Mouse (Mus musculus) midbrain, embryonic 11.5 days (tissue): Measurements from ENCODE around the gene Ing4. TPM values are rescaled to one million over a fixed set of nuclear protein-coding genes. Genes with fewer than 3 reads are reported as not detected.

Experiments
- ATAC-seq: fragments of 200-750 bp; cut with Nextera tagmentation; 2 replicates; pipeline ENCODE4 v1.8.0; 2017; ENCODE audit warnings: moderate TSS enrichment, moderate library complexity; ENCODE audit not compliant: low FRiP score
- DNase-seq: peaks from one replicate; pipeline ENCODE4 v3.0.0; 2015; ENCODE audit warnings: low spot score; ENCODE audit errors: missing footprints
- H3K27ac ChIP-seq: fragments of 300-500 bp; sonication (generic); 2 replicates; pipeline ENCODE4 v1.5.1; 2014; ENCODE audit warnings: low read depth, low read length
- H3K27me3 ChIP-seq: fragments of 300-500 bp; sonication (generic); 2 replicates; pipeline ENCODE4 v1.6.1; 2014; ENCODE audit warnings: mild to moderate bottlenecking, low read length, moderate library complexity, mixed read lengths; ENCODE audit not compliant: control insufficient read depth, insufficient read depth
- H3K36me3 ChIP-seq: fragments of 300-500 bp; sonication (generic); 2 replicates; pipeline ENCODE4 v1.6.1; 2014; ENCODE audit warnings: mild to moderate bottlenecking, low read length, moderate library complexity, mixed read lengths; ENCODE audit not compliant: control insufficient read depth, insufficient read depth
- H3K4me1 ChIP-seq: fragments of 300-500 bp; sonication (generic); 2 replicates; pipeline ENCODE4 v1.6.1; 2014; ENCODE audit warnings: low read length; ENCODE audit not compliant: control insufficient read depth, insufficient read depth
- H3K4me2 ChIP-seq: fragments of 300-500 bp; sonication (generic); 2 replicates; pipeline ENCODE4 v1.6.1; 2014; ENCODE audit warnings: mild to moderate bottlenecking, moderate library complexity
- H3K4me3 ChIP-seq: fragments of 300-500 bp; sonication (generic); 2 replicates; pipeline ENCODE4 v1.5.1; 2014; ENCODE audit warnings: low read depth, low read length
- H3K9ac ChIP-seq: fragments of 300-500 bp; sonication (generic); 2 replicates; pipeline ENCODE4 v1.6.1; 2014; ENCODE audit warnings: low read length
- H3K9me3 ChIP-seq: fragments of 300-500 bp; sonication (generic); 2 replicates; pipeline ENCODE4 v1.6.1; 2016; ENCODE audit warnings: low read length; ENCODE audit not compliant: control insufficient read depth
- WGBS: fragments of 180-500 bp; shearing (Covaris S2); extraction: QIAGEN DNeasy Blood & Tissue Kit; methylation state at CpG from one replicate; pipeline ENCODE4 v1.1.7; 2014; 5-methylcytosine and 5-hydroxymethylcytosine counted together
- polyA plus RNA-seq: library from polyadenylated mRNA; unstranded; fragments of >200 nt; fragmentation: Nextera tagmentation; extraction: Ambion mirVana; gene quantifications from 2 replicates; pipeline ENCODE4 v1.2.1, GENCODE M21; 2014

The Ing4 gene
- polyA plus RNA-seq, 1 experiment from 2014 or later = 146 TPM

DNA sequence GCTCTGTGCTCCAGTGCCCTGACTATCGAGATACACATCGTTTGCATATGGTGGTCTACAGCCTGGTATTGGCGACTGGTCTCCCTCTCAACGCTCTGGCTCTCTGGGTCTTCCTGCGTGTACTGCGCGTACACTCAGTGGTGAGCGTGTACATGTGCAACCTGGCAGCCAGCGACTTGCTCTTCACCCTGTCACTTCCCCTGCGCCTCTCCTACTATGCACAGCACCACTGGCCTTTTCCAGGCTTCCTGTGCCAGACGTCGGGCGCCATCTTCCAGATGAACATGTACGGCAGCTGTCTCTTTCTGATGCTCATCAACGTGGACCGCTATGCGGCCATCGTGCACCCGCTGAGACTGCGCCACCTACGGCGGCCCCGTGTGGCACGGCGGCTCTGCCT lies 41.8 kb downstream of the Ing4 start:
- DNase-seq (no peak), ATAC-seq (peak; percentile 62)
- peak overlapping the region; percentile 78 for H3K27ac ChIP-seq
- H3K4me1 ChIP-seq = peaks cover 3% of the 10 kb centered on the region; the same call in 1 of the 2 replicates
- H3K4me2 ChIP-seq = peak overlapping the region; percentile 67
- WGBS = 27% methylated on average over 25 of the region's 25 CpGs
- H3K9ac ChIP-seq = peak overlapping the region; percentile 78
- H3K27me3 ChIP-seq = peaks cover 2% of the 10 kb centered on the region
- H3K9me3 ChIP-seq = no peaks in the 10 kb centered on the region
- peak overlapping the region; percentile 34 for H3K4me3 ChIP-seq
- no peaks in the 10 kb centered on the region for H3K36me3 ChIP-seq

DNA sequence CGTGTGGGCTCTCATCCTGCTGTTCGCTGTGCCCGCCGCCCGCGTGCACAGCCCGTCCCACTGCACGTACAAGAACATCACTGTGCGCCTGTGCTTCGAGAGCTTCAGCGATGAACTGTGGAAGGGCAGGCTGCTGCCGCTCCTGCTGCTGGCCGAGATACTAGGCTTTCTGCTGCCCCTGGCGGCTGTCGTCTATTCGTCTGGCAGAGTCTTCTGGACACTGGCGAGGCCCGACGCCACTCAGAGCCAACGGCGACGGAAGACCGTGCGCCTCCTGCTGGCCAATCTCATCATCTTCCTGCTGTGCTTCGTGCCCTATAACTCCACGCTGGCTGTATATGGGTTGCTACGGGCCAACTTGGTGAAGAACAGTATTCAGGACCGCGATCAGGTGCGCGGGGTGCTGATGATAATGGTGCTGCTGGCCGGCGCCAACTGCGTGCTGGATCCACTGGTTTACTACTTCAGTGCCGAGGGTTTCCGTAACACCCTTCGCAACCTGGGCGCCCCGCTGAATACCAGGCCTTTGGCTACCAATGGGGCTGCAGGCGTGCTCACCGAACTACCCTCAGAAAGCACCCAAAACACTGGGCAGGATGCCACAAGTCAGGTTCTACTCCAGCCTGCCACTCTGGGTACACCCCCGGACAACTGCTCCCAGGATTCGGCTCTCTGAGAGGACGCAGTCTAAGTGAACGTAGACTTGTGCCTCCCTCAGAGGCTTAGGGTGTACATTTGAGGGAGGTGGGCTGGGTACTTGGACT lies 42.4 kb downstream of the Ing4 start:
- Histone ChIP-seq H3K4me3 (peak overlapping the region; percentile 34), H3K36me3 (no peaks in the 10 kb centered on the region), H3K27ac (peak overlapping the region; percentile 78), H3K27me3 (peaks cover 2% of the 10 kb centered on the region), H3K4me1 (peaks cover 3% of the 10 kb centered on the region; the same call in 1 of the 2 replicates), H3K4me2 (peak overlapping the region; percentile 67), H3K9me3 (no peaks in the 10 kb centered on the region), H3K9ac (peak overlapping the region; percentile 78)
- ATAC-seq = peak; percentile 92
- 22% methylated on average over 45 of the region's 45 CpGs for WGBS
- DNase-seq = peak; percentile 99

DNA sequence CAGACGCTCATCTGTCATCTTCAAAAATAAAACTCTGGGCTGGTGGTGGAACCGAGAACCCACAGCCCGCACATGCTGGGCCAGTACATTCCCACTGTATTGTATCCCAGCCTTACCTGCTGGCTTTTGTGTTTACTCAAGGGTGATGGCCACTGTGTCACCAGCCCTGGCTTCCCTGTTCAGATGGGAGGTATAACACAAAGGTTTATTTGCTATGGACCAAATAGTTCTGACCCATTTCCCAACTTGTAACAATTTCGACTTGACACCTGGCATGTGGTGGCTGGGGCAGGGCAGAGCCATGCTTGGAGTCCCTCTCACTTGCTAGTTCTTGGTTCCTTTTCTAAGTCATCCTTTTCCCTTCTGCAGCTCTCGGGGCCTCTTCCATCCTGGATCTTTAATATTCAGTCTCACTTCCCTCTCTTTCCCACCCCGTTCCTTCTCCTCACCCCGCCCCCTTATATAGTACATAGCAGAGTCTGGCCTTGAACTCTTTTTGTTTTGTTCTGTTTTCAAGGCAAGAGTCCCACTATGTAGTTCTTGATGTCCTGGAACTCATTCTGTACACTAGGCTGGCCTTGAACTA lies 43.3 kb downstream of the Ing4 start:
- Histone ChIP-seq H3K9ac (no peak overlapping the region), H3K27me3 (peaks cover 2% of the 10 kb centered on the region), H3K4me3 (no peak overlapping the region), H3K27ac (no peak overlapping the region), H3K36me3 (no peaks in the 10 kb centered on the region), H3K4me2 (no peak overlapping the region), H3K9me3 (no peaks in the 10 kb centered on the region), H3K4me1 (peaks cover 3% of the 10 kb centered on the region; the same call in 1 of the 2 replicates)
- 89% methylated on average over 7 of the region's 7 CpGs for WGBS
- no peak for ATAC-seq
- DNase-seq = no peak

DNA sequence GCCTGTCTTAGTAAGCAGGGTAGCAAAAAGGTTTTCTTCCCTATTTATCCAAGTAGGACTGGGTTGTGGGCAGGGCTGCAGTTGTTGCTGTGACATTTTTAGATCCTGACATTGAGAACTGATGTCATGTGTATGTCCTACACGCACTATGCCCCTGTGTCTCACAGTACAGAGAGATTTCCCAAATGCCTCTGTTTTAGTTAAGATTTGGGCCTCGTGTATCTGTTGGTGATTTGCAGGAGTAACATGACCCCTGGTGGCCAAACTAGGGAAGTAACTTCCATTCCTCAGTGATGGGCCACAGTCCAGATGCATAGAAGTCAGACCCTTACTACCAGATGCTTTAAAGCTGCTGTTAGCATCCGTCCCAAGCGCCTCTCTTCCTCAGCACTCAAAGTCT lies 44.9 kb downstream of the Ing4 start:
- peaks cover 8% of the 10 kb centered on the region for H3K4me1 ChIP-seq
- H3K27ac ChIP-seq = no peak overlapping the region
- no peaks in the 10 kb centered on the region for H3K9me3 ChIP-seq
- peaks cover 2% of the 10 kb centered on the region for H3K27me3 ChIP-seq
- DNase-seq (peak; percentile 92), ATAC-seq (no peak)
- no peaks in the 10 kb centered on the region for H3K36me3 ChIP-seq
- H3K4me3 ChIP-seq = no peak overlapping the region
- H3K9ac ChIP-seq = no peak overlapping the region
- WGBS = 6% methylated on average over 4 of the region's 4 CpGs
- no peak overlapping the region for H3K4me2 ChIP-seq

DNA sequence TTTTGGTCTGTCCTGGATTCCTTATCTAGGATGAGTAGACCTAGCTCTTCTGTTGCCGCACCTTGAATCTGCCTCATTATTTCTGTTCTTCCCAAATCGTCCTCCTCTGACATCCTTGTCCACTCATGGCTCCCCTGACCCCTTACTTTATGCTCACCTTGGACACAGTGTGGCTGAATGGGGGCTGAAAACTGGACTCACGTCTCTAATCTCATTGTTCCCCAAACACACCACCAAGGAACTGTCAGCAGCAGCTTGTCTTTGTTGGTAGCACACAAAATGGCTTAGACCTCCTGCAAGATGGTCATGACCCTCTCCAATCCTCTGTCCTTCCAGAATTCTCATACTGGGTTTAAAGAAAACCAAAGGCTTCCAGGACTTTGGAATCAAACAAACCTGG lies 48.4 kb downstream of the Ing4 start:
- Histone ChIP-seq H3K4me3 (no peak overlapping the region), H3K9ac (no peak overlapping the region), H3K4me1 (peaks cover 17% of the 10 kb centered on the region), H3K9me3 (no peaks in the 10 kb centered on the region), H3K27ac (peak overlapping the region; percentile 96), H3K36me3 (no peaks in the 10 kb centered on the region), H3K4me2 (no peak overlapping the region), H3K27me3 (no peaks in the 10 kb centered on the region)
- 74% methylated on average over 3 of the region's 3 CpGs for WGBS
- DNase-seq (no peak), ATAC-seq (no peak)

DNA sequence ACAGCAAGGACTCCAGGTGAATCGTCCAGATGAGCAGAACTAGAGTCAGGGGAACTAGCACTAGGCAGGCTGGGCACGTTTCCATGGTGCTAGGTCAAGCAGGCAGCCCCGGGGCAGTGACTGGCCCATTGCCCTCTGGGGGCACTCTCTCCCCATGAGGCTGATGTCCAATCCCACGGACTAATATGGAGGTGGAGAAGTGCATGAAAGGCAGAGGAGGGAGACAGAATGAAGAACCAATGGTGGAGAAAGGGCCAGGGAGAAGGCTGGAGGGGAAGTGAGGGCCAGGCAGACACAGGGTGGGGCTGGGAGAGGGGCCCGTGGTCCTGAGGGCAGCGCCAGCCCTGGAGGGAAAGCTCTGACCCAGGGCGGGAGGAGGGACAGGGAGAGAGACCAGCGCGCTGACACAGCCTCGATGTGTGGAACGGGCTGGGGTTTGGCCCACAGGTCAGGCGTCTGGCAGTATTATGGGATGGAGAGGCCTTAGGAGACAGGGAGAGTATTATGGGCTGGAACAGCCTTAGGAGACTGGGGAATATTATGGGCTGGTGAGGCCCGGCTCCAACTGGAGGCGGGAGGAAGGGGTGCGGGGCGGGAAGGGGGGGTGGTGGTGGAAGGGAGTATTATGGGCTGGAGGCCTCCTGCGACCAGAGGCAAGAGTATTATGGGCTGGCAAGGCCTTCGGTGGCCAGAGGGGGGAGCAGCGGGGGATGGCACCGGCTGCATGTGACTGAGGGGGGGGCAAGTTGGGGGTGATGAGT lies 49.2 kb downstream of the Ing4 start:
- no peaks in the 10 kb centered on the region for H3K9me3 ChIP-seq
- no peak overlapping the region; the same call in 1 of the 2 replicates for H3K4me3 ChIP-seq
- H3K27ac ChIP-seq = peak overlapping the region; percentile 96
- peak; percentile 90 for ATAC-seq
- H3K36me3 ChIP-seq = no peaks in the 10 kb centered on the region
- no peaks in the 10 kb centered on the region for H3K27me3 ChIP-seq
- DNase-seq = peak; percentile 97
- peaks cover 17% of the 10 kb centered on the region for H3K4me1 ChIP-seq
- peak overlapping the region; percentile 24 for H3K9ac ChIP-seq
- 1% methylated on average over 19 of the region's 20 CpGs for WGBS
- H3K4me2 ChIP-seq = peak overlapping the region; percentile 12; the same call in 1 of the 2 replicates

DNA sequence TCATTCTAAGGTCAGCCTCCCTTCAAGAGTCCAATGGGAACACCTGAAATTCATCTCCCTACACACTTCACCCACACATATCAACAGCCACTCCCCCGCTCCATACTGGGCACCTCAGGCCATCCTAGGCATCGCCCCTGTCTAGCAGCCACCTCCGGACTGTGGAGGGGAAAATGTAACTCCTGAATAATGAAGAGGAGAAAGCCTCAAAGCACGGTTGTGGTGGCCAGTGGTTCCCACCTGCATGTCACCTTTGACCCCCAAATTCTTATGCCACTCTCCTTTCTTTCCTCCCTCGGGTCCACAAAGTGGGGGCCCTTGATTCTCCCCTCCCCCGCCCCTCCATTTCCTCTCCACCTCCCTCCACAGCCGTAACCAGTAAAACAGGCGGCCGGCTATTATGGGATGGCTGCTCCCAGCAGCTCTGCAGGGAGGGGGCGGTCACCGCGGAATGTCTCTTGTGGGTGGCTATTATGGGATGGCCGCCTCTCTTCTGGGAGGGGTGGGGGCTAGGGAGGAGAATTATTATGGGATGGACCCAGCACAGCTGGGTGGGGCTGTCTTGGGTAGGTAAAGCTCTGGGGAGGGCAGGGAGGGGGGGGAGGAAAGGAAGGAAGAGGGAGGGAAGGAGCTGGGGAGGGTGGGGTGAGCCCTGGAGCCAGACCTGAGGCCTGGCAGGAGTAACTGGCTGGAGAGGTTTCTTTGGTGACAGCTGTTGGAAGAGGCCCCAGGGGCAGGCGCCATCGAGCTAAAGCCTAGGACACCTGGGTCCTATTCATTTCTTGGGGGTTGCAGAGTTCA lies 50.2 kb downstream of the Ing4 start:
- ATAC-seq (peak; percentile 68), DNase-seq (peak; percentile 97)
- H3K4me3 ChIP-seq = peak overlapping the region; percentile 9; the same call in 1 of the 2 replicates
- no peaks in the 10 kb centered on the region for H3K36me3 ChIP-seq
- H3K27ac ChIP-seq = peak overlapping the region; percentile 96
- H3K9me3 ChIP-seq = no peaks in the 10 kb centered on the region
- peak overlapping the region; percentile 66 for H3K9ac ChIP-seq
- peaks cover 17% of the 10 kb centered on the region for H3K4me1 ChIP-seq
- H3K4me2 ChIP-seq = peak overlapping the region; percentile 48
- no peaks in the 10 kb centered on the region for H3K27me3 ChIP-seq
- WGBS = 4% methylated on average over 15 of the region's 15 CpGs

DNA sequence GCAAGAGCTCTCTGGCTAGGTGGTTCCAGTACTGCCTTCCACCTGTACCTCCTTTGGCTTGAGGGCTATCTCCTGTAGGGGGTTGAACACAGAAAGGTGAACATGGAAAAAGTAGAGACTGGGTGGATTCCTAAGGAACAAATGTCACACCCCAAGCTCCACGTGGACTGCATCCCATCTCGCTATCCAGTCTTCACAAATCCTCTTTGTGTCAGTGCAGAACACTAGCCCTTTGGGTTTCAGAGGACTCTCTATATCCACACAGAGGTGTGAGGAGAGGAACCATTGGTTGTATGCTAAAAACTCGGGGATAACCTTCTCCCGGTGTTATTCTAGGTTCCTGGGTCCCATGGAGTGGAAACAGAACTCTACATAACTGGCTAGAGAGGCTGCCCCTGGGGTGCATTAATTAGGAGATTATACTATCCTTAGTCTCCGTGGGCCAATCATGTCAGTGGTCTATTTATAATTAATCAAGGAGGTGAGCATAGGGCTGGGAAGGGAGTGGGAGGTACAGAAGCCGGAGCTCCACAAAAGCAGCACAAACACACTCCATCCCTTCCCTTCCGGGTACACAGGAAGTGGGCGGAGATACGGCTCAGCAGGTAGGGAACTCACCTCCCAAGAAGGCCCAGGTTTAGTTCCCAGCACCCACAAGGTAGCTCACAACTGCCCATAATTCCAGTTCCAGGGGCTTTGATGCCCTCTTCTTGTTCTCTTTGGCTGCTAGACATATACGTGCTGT lies 51.0 kb downstream of the Ing4 start:
- no peaks in the 10 kb centered on the region for H3K9me3 ChIP-seq
- H3K4me1 ChIP-seq = peaks cover 17% of the 10 kb centered on the region
- WGBS = 58% methylated on average over 10 of the region's 10 CpGs
- peak overlapping the region; percentile 66; the same call in 1 of the 2 replicates for H3K9ac ChIP-seq
- peak overlapping the region; percentile 48 for H3K4me2 ChIP-seq
- no peak overlapping the region for H3K4me3 ChIP-seq
- H3K36me3 ChIP-seq = no peaks in the 10 kb centered on the region
- ATAC-seq = no peak
- DNase-seq = no peak
- peak overlapping the region; percentile 96 for H3K27ac ChIP-seq
- no peaks in the 10 kb centered on the region for H3K27me3 ChIP-seq
